Mouse (Mus musculus) myocyte (in vitro differentiated cells): ENCODE data around the gene Gm4307.
"Not testable (repeated sequence)": the region's sequence is repeated elsewhere in the genome, so short reads cannot be mapped to it uniquely, and the experiment has no call there.

ENCODE experiments used
- E2F4 ChIP-seq: IDR thresholded peaks from one replicate; pipeline ENCODE4 v1.6.1; 2011; ENCODE audit warnings: mild to moderate bottlenecking, control low read depth, moderate library complexity; ENCODE audit not compliant: insufficient read depth
- MYOG ChIP-seq, 3 experiments: IDR thresholded peaks; one replicate each; pipeline ENCODE4 v1.6.1; 2011; ENCODE audit warnings: control low read depth in 2 of 3, low read depth in 2 of 3, mild to moderate bottlenecking in 2 of 3; ENCODE audit not compliant: insufficient read length in 2 of 3, control insufficient read depth in 1 of 3, insufficient read depth in 1 of 3
- TCF12 ChIP-seq: IDR thresholded peaks from one replicate; pipeline ENCODE4 v1.6.1; 2011; ENCODE audit warnings: mild to moderate bottlenecking, control low read depth; ENCODE audit not compliant: poor library complexity, insufficient read depth, severe bottlenecking

- not testable (repeated sequence) for TF ChIP-seq E2F4; MYOG (IDR thresholded peaks at IDR 0.05; ENCODE audit: control insufficient read depth in 1 of 3, insufficient read depth in 1 of 3, insufficient read length in 2 of 3, low read depth in 2 of 3); TCF12
These were observed 25.8 kb upstream of the Gm4307 start, which contains the start of gene Gm4301 for GRCm38 (mm10) chr10:100335376-100335775.
